Mouse (Mus musculus) mouse embryonic stem cell (cell line): ENCODE data around the gene Fam166b.

Experiments
- in situ Hi-C, 2 experiments: fragments of 300-500 bp; cut with MboI; formaldehyde crosslinking; loops; 1 replicate in 1 of 2; 3 replicates in 1 of 2; pipeline ENCODE4 v1.14.3; 2019 to 2020; ENCODE audit warnings: low sequenced_read_pairs in 2 of 2, low pct_unique_long_range_greater_than_20kb in 1 of 2, mixed read lengths in 1 of 2; ENCODE audit not compliant: unreplicated experiment in 1 of 2

The Fam166b gene

DNA sequence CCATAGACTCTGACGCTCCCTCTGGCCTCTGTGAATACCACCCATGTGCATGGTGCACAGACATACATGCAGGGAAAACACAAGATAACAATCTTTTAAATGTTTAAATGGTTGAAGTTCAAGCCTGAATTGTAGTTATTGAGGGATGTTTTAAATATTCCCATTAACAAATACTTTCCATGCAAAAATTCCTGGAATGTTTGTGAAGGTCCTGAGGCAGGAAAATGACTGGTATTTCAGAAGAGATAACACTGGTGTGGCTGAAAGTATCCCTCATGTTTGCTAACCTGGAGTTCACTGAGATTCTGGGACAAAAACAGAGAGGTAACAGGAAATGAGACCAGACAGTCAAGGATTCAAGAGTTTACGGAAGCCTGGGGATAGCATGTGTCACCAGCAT lies 39.5 kb downstream of the Fam166b start:
- in situ Hi-C loops, result no loop called here

DNA sequence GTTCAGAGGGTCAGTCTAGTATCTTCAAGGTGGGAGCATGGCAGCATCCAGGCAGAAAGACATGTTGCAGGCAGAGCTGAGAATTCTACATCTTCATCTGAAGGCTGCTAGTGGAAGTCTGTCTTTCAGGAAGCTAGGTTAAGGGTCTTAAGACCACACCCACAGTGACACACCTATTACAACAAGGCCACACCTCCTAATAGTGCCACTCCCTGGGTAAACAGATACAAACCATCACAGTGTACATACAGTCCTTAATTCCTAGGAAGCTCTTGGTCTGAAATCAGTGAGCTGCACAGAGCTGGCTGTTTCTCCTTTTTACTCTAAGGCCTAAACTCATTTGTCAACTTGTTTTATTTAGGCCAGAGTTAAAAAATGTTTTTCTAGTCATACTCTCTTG lies 42.0 kb downstream of the Fam166b start:
- in situ Hi-C loops, result no loop called here

GRCm38 (mm10) chr4:43384541-43384940 lies 44.4 kb downstream of the Fam166b start:
- in situ Hi-C loops, result loop anchor here in 1 of 2 experiments (5.0 kb wide), 1 partner anchor 38 kb away; no protein-coding TSS in a partner anchor

GRCm38 (mm10) chr4:43384083-43384460 lies 44.9 kb downstream of the Fam166b start:
- in situ Hi-C loops, result loop anchor here in 1 of 2 experiments (5.0 kb wide), 1 partner anchor 38 kb away; no protein-coding TSS in a partner anchor

DNA sequence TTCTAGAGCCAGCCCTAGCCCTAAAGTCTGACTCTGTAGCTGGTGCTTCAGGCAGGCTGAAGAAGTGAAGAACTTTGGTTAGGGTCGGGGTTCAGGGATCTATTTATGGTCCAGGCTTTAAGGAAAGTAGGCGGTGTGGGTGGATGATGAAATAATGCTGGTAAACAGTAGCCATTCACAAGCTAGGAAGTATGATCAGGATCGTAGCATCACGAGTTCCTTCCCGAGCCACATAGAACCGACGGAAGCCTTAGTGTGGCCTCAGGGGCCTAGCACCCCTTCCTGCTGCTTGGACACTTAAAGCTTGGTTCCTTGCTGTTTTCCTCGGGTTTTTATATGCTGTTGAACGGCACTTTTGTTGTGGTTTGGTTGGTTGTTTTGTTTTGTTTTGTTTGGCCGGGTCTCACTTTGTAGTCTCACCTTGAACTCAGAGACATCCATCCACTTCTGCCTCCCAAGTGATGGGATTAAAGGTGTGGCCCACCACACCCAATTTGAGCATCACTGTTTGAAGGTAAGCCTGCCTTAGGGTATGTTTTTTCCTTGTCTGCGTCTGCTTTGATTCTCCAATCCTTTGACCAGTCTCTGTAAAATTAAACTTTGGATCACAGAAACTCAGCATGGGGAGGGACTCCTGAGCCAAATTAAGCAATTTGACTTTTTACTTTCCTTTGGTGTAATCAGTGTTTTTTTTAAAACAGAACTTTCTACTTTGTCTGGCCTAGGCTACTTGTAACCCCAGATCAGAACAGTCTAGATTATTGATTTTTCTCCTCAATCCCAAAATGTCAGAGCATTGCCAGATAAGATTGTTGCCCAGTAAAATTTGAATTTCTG lies 45.5 kb downstream of the Fam166b start:
- in situ Hi-C loops, result loop anchor here in 1 of 2 experiments (5.0 kb wide), 1 partner anchor 39 kb away; no protein-coding TSS in a partner anchor

DNA sequence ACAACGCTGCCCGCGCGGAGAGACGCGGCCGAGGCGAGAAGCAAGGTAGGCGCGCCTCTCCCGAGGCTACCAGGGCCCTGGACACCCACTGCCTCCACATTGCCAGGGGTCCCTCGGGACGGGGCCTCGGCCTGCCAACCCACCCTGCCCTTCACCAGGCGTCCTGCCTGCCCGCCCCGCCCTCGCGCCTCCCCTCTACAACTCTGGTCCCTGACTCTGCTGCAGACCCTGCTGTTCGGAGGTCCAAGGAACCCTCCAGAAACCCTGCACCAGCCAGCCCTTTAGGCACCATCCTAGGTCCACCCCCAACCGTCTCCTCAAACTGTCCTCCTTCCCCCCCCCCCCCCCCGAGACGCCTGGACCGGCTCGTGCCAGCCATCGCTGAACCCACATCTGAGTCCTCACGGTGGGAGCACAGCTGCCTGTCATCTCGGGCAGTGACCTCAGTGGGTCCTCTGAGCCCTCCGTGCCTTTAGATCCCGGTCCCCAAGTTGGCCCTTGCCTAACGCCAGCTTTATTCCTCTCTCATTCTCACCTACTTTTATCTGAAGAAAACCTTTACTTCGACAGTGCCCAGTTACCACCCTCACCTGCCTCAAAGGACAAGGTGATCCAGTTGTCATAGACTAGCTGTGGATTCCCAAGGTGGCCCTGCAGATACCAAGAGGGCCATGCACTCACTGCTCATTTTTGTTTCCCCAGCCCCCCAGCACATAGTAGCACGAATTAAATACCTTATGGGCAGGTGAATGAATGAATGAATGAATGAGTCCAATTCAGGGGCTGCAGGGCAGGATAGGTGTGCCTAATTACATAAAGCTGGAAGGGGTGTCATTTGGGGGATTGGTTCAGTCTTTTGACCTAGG lies 46.5 kb downstream of the Fam166b start:
- in situ Hi-C loops, result loop anchor here in 1 of 2 experiments (5.0 kb wide), 1 partner anchor 40 kb away; no protein-coding TSS in a partner anchor

- in situ Hi-C loops, result loop anchor here in 1 of 2 experiments (5.0 kb wide), 1 partner anchor 41 kb away; no protein-coding TSS in a partner anchor
Observed at GRCm38 (mm10) chr4:43381408-43382154, 47.4 kb downstream of the Fam166b start, which contains the start of gene Rusc2. TSS of gene Rusc2 (plus strand) at chr4:43381979.

- in situ Hi-C loops, result loop anchor here in 1 of 2 experiments (5.0 kb wide), 1 partner anchor 41 kb away; no protein-coding TSS in a partner anchor
Observed at GRCm38 (mm10) chr4:43380951-43381350, 48.0 kb downstream of the Fam166b start.

GRCm38 (mm10) chr4:43379601-43380000 lies 49.3 kb downstream of the Fam166b start:
- in situ Hi-C loops, result no loop called here
